ENCODE assay signal across 7 mouse cellular contexts in the genomic region with DNA sequence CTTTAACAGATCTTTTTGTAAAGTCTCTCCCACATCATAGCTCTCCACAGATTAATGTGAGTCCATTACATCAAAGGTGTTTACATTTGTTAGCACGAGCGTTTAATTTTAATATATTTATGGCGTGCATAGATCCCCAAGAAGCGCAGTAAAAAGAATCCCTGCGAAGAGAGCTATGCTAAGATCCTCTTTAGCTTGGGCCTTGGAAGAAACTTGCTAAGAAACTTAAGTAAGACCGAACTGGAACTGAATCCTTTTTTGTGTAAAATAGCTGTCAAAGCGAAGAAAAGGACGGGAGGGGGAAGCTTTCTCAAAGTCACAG. TPM values are rescaled to one million over a fixed set of nuclear protein-coding genes. Genes with fewer than 3 reads are reported as not detected.
DNase-seq lines count a peak whose midpoint lies in the region; ATAC-seq lines count a peak whose summit lies in the region.

No protein-coding gene starts in this region.

- peak overlapping the region; percentile 85 for H3K4me2 ChIP-seq in lung, embryonic 15.5 days
- H3K4me2 ChIP-seq in limb, embryonic 12.5 days: peak overlapping the region; percentile 79
- H3K4me2 ChIP-seq in stomach, embryonic 14.5 days (replicated peaks; ENCODE audit: low read depth, low read length): peak overlapping the region; percentile 81

- intact Hi-C loops in left cerebral cortex, postnatal 4 days (cut with DNase I): no loop called here

- H3K36me3 ChIP-seq in lung, embryonic 15.5 days: no peaks in the 10 kb centered on the region
- H3K36me3 ChIP-seq in erythroblast, embryonic 14.5 days (ENCODE audit: control insufficient read depth): peaks cover 28% of the 10 kb centered on the region
- H3K36me3 ChIP-seq in limb, embryonic 12.5 days: no peaks in the 10 kb centered on the region
- H3K36me3 ChIP-seq in stomach, embryonic 14.5 days (ENCODE audit: control insufficient read depth, insufficient read depth, low read length): no peaks in the 10 kb centered on the region

- no peak for ATAC-seq in lung, embryonic 15.5 days (ENCODE audit: borderline replicate concordance, extremely low read depth, low FRiP score, low TSS enrichment)
- no peak for ATAC-seq in limb, embryonic 12.5 days (ENCODE audit: insufficient number of reproducible peaks, insufficient read depth, low FRiP score, low TSS enrichment, low read depth)
- no peak for ATAC-seq in stomach, embryonic 14.5 days (ENCODE audit: insufficient number of reproducible peaks, insufficient read depth, low FRiP score, low read depth)

- H3K27ac ChIP-seq in lung, embryonic 15.5 days: no peak overlapping the region
- no peak overlapping the region for H3K27ac ChIP-seq in limb, embryonic 12.5 days
- H3K27ac ChIP-seq in stomach, embryonic 14.5 days (ENCODE audit: low read length): no peak overlapping the region

- 0 out of 2 replicates have a peak overlapping the region, but pooled peaks have one; percentile 28 for H3K9ac ChIP-seq in lung, embryonic 15.5 days
- H3K9ac ChIP-seq in limb, embryonic 12.5 days (replicated peaks): peak overlapping the region; percentile 61
- H3K9ac ChIP-seq in stomach, embryonic 14.5 days (replicated peaks; ENCODE audit: low read depth, low read length): peak overlapping the region; percentile 2; the same call in 1 of the 2 replicates

- H3K9me3 ChIP-seq in lung, embryonic 15.5 days: no peaks in the 10 kb centered on the region
- H3K9me3 ChIP-seq in erythroblast, embryonic 14.5 days (ENCODE audit: control insufficient read depth, low read length): no peaks in the 10 kb centered on the region
- no peaks in the 10 kb centered on the region for H3K9me3 ChIP-seq in limb, embryonic 12.5 days
- no peaks in the 10 kb centered on the region for H3K9me3 ChIP-seq in stomach, embryonic 14.5 days (ENCODE audit: control insufficient read depth, low read depth, low read length)

- H3K4me3 ChIP-seq in lung, embryonic 15.5 days: peak overlapping the region; percentile 50
- H3K4me3 ChIP-seq in erythroblast, embryonic 14.5 days (replicated peaks): peak overlapping the region; percentile 84
- peak overlapping the region; percentile 52 for H3K4me3 ChIP-seq in limb, embryonic 12.5 days (replicated peaks)
- H3K4me3 ChIP-seq in stomach, embryonic 14.5 days (ENCODE audit: low read depth, low read length): peak overlapping the region; percentile 31

- H3K4me1 ChIP-seq in lung, embryonic 15.5 days: no peaks in the 10 kb centered on the region; the same call in 1 of the 2 replicates
- H3K4me1 ChIP-seq in erythroblast, embryonic 14.5 days (ENCODE audit: control insufficient read depth): peaks cover 53% of the 10 kb centered on the region
- no peaks in the 10 kb centered on the region; the same call in 1 of the 2 replicates for H3K4me1 ChIP-seq in limb, embryonic 12.5 days (replicated peaks)
- no peaks in the 10 kb centered on the region for H3K4me1 ChIP-seq in stomach, embryonic 14.5 days (ENCODE audit: control insufficient read depth, insufficient read depth, low read length)

- peaks cover 10% of the 10 kb centered on the region; the same call in 1 of the 2 replicates for H3K27me3 ChIP-seq in lung, embryonic 15.5 days
- no peaks in the 10 kb centered on the region for H3K27me3 ChIP-seq in erythroblast, embryonic 14.5 days (ENCODE audit: control insufficient read depth)
- H3K27me3 ChIP-seq in limb, embryonic 12.5 days: peaks cover 39% of the 10 kb centered on the region
- no peaks in the 10 kb centered on the region for H3K27me3 ChIP-seq in stomach, embryonic 14.5 days (ENCODE audit: control insufficient read depth, insufficient read depth, low read length)

- 15% methylated on average over 8 of the region's 8 CpGs for WGBS in lung, embryonic 15.5 days
- WGBS in limb, embryonic 12.5 days: 8% methylated on average over 8 of the region's 8 CpGs
- WGBS in stomach, embryonic 14.5 days: 8% methylated on average over 8 of the region's 8 CpGs

- DNase-seq in lung, postnatal 14 days: no peak
- DNase-seq in left cerebral cortex, postnatal 4 days: no peak
- no peak for DNase-seq in lung, postnatal 25 days (ENCODE audit: low spot score)

RNA-seq across cellular contexts. Expression of gene Slc25a21, which starts 1.0 kb away (rescaled TPM):
- 0.43 and 0.54 TPM in 2 replicates for polyA plus RNA-seq in lung, embryonic 15.5 days (2015; fragmentation: Nextera tagmentation; extraction: Ambion mirVana)
- polyA plus RNA-seq in erythroblast, embryonic 14.5 days (2012): 4.3 and 5.0 TPM in 2 replicates
- 1.1 and 1.3 TPM in 2 replicates for polyA plus RNA-seq in limb, embryonic 12.5 days (2016; fragmentation: Nextera tagmentation; extraction: Ambion mirVana)
- 4.1 and 4.5 TPM in 2 replicates for polyA plus RNA-seq in stomach, embryonic 14.5 days (2014; fragmentation: Nextera tagmentation; extraction: Ambion mirVana)
- total RNA-seq in left cerebral cortex, postnatal 4 days (2021): under 1 TPM in 1 of 2 experiments, not detected in 1; 0.32 TPM

RNA-seq across cellular contexts. Expression of gene Prps1l3, which starts 34.0 kb away (rescaled TPM):
- 72.3 and 75.5 TPM in 2 replicates for polyA plus RNA-seq in lung, embryonic 15.5 days (2015; fragmentation: Nextera tagmentation; extraction: Ambion mirVana)
- polyA plus RNA-seq in erythroblast, embryonic 14.5 days (2012): 0.31 and 0.80 TPM in 2 replicates
- 77.3 and 78.1 TPM in 2 replicates for polyA plus RNA-seq in limb, embryonic 12.5 days (2016; fragmentation: Nextera tagmentation; extraction: Ambion mirVana)
- polyA plus RNA-seq in stomach, embryonic 14.5 days (2014; fragmentation: Nextera tagmentation; extraction: Ambion mirVana): 81.1 and 81.5 TPM in 2 replicates
- total RNA-seq in left cerebral cortex, postnatal 4 days (2021): 10 to 100 TPM; 13.4 to 14.3 TPM

RNA-seq across cellular contexts. Expression of gene Mipol1, which starts 34.0 kb away (rescaled TPM):
- 8.4 and 8.5 TPM in 2 replicates for polyA plus RNA-seq in lung, embryonic 15.5 days (2015; fragmentation: Nextera tagmentation; extraction: Ambion mirVana)
- 0.08 TPM in 2 replicates for polyA plus RNA-seq in erythroblast, embryonic 14.5 days (2012)
- 8.9 and 9.6 TPM in 2 replicates for polyA plus RNA-seq in limb, embryonic 12.5 days (2016; fragmentation: Nextera tagmentation; extraction: Ambion mirVana)
- polyA plus RNA-seq in stomach, embryonic 14.5 days (2014; fragmentation: Nextera tagmentation; extraction: Ambion mirVana): 13.5 and 14.8 TPM in 2 replicates
- 1 to 10 TPM; 4.6 to 5.1 TPM for total RNA-seq in left cerebral cortex, postnatal 4 days (2021)

Comparison
In these comparisons a context has a peak if more than half of its experiments do, and no peak if none do; other contexts are left out.
1. H3K4me3 ChIP-seq: peak in every context shown above with its lines; median percentile 84 in erythroblast, embryonic 14.5 days; 52 in limb, embryonic 12.5 days; 50 in lung, embryonic 15.5 days; 31 in stomach, embryonic 14.5 days.
2. H3K9ac ChIP-seq: peak in every context shown above with its lines; median percentile 61 in limb, embryonic 12.5 days; 28 in lung, embryonic 15.5 days; 2 in stomach, embryonic 14.5 days.
3. RNA of gene Prps1l3, which starts 34.0 kb away (polyA plus RNA-seq): 81.1 to 81.5 TPM in stomach, embryonic 14.5 days, 77.3 to 78.1 TPM in limb, embryonic 12.5 days and 72.3 to 75.5 TPM in lung, embryonic 15.5 days; 0.31 to 0.80 TPM in erythroblast, embryonic 14.5 days; every median in the first group is over 10 times any median in the second.
4. Peak in every context shown above with its lines, with median percentiles within 50 percentile points of each other: H3K4me2 ChIP-seq.